Mouse (Mus musculus) heart, embryonic 16.5 days (tissue): ENCODE results near the gene Tomm20. TPM values are rescaled to one million over a fixed set of nuclear protein-coding genes. Genes with fewer than 3 reads are reported as not detected.
"Not testable (repeated sequence)": the region's sequence is repeated elsewhere in the genome, so short reads cannot be mapped to it uniquely, and the experiment has no call there.

Experiments
- ATAC-seq: fragments of 200-750 bp; cut with Nextera tagmentation; replicated peaks from 2 replicates; pipeline ENCODE4 v1.8.0; 2017; ENCODE audit warnings: moderate number of reproducible peaks; ENCODE audit not compliant: insufficient read depth, low FRiP score; ENCODE audit errors: extremely low read depth
- H3K27ac ChIP-seq: fragments of 300-500 bp; sonication (generic); 2 replicates; pipeline ENCODE4 v1.5.1; 2014; ENCODE audit warnings: mild to moderate bottlenecking, low read length, control low read depth, moderate library complexity
- H3K27me3 ChIP-seq: fragments of 300-500 bp; sonication (generic); 2 replicates; pipeline ENCODE4 v1.6.1; 2014; ENCODE audit warnings: low read length, mixed read lengths; ENCODE audit not compliant: control insufficient read depth, insufficient read depth
- H3K36me3 ChIP-seq: fragments of 300-500 bp; sonication (generic); 2 replicates; pipeline ENCODE4 v1.6.1; 2014; ENCODE audit not compliant: control insufficient read depth, insufficient read depth
- H3K4me1 ChIP-seq: fragments of 300-500 bp; sonication (generic); 2 replicates; pipeline ENCODE4 v1.6.1; 2014; ENCODE audit warnings: low read length, mixed read lengths; ENCODE audit not compliant: control insufficient read depth, insufficient read depth
- H3K4me2 ChIP-seq: fragments of 300-500 bp; sonication (generic); 2 replicates; pipeline ENCODE4 v1.6.1; 2014; ENCODE audit warnings: low read depth, mild to moderate bottlenecking, control low read depth, low read length
- H3K4me3 ChIP-seq: fragments of 300-500 bp; sonication (generic); 2 replicates; pipeline ENCODE4 v1.5.1; 2014; ENCODE audit warnings: mild to moderate bottlenecking, control low read depth, low read length
- H3K9ac ChIP-seq: fragments of 300-500 bp; sonication (generic); 2 replicates; pipeline ENCODE4 v1.6.1; 2014; ENCODE audit warnings: low read length, control low read depth
- H3K9me3 ChIP-seq: fragments of 300-500 bp; sonication (generic); replicated peaks from 2 replicates; pipeline ENCODE4 v1.6.1; 2016; ENCODE audit warnings: low read length; ENCODE audit not compliant: control insufficient read depth
- WGBS: fragments of 180-500 bp; shearing (Covaris S2); extraction: QIAGEN DNeasy Blood & Tissue Kit; methylation state at CpG from one replicate; pipeline ENCODE4 v1.1.7; 2014; 5-methylcytosine and 5-hydroxymethylcytosine counted together
- polyA plus RNA-seq: library from polyadenylated mRNA; unstranded; fragments of >200 nt; fragmentation: Nextera tagmentation; extraction: Ambion mirVana; gene quantifications from 2 replicates; pipeline ENCODE4 v1.2.1, GENCODE M21; 2015

The Tomm20 gene
- polyA plus RNA-seq, 1 experiment from 2014 or later, result 196 TPM

GRCm38 (mm10) chr8:126886741-126887638, 58.7 kb downstream of the Tomm20 start:
- Histone ChIP-seq H3K9ac (no peak overlapping the region), H3K4me1 (peaks cover 26% of the 10 kb centered on the region), H3K27me3 (no peaks in the 10 kb centered on the region), H3K4me3 (no peak overlapping the region), H3K9me3 (no peaks in the 10 kb centered on the region), H3K27ac (peak overlapping the region; percentile 86), H3K4me2 (no peak overlapping the region), H3K36me3 (no peaks in the 10 kb centered on the region)
- WGBS, result 40% methylated on average over 8 of the region's 8 CpGs
- peak; percentile 56 for ATAC-seq

- H3K27me3 ChIP-seq, result no peaks in the 10 kb centered on the region
- ATAC-seq, result no peak
- no peak overlapping the region for H3K9ac ChIP-seq
- H3K9me3 ChIP-seq, result no peaks in the 10 kb centered on the region
- peak overlapping the region; percentile 86 for H3K27ac ChIP-seq
- H3K4me2 ChIP-seq, result no peak overlapping the region
- H3K4me3 ChIP-seq, result no peak overlapping the region
- peaks cover 32% of the 10 kb centered on the region for H3K4me1 ChIP-seq
- no peaks in the 10 kb centered on the region for H3K36me3 ChIP-seq
- WGBS, result 69% methylated on average over 13 of the region's 13 CpGs
Observed at GRCm38 (mm10) chr8:126885554-126886485, 59.8 kb downstream of the Tomm20 start.

GRCm38 (mm10) chr8:126884202-126884926, 61.3 kb downstream of the Tomm20 start:
- Histone ChIP-seq H3K36me3 (no peaks in the 10 kb centered on the region), H3K27me3 (no peaks in the 10 kb centered on the region), H3K4me1 (peaks cover 32% of the 10 kb centered on the region), H3K4me3 (no peak overlapping the region), H3K9ac (no peak overlapping the region), H3K4me2 (peak overlapping the region; percentile 3; the same call in 1 of the 2 replicates), H3K9me3 (no peaks in the 10 kb centered on the region), H3K27ac (peak overlapping the region; percentile 54)
- peak; percentile 41 for ATAC-seq
- WGBS, result 29% methylated on average over 6 of the region's 6 CpGs

GRCm38 (mm10) chr8:126883752-126884151, 61.9 kb downstream of the Tomm20 start:
- WGBS, result 51% methylated on average over 5 of the region's 5 CpGs
- peaks cover 32% of the 10 kb centered on the region for H3K4me1 ChIP-seq

GRCm38 (mm10) chr8:126882586-126882985, 63.1 kb downstream of the Tomm20 start:
- H3K9me3 ChIP-seq, H3K27ac ChIP-seq, H3K4me3 ChIP-seq, H3K9ac ChIP-seq, ATAC-seq, H3K4me2 ChIP-seq, H3K27me3 ChIP-seq, H3K36me3 ChIP-seq: not testable (repeated sequence)
- 87% methylated on average over 1 of the region's 1 CpGs for WGBS
- peaks cover 32% of the 10 kb centered on the region for H3K4me1 ChIP-seq

More at GRCm38 (mm10) chr8:126883752-126884151, 61.9 kb downstream of the Tomm20 start:
- H3K4me2 ChIP-seq, result peak overlapping the region; percentile 3; the same call in 1 of the 2 replicates
- peak overlapping the region; percentile 54 for H3K27ac ChIP-seq
- ATAC-seq, result no peak
- no peaks in the 10 kb centered on the region for H3K9me3 ChIP-seq
- no peak overlapping the region for H3K4me3 ChIP-seq
- H3K36me3 ChIP-seq, result no peaks in the 10 kb centered on the region
- H3K27me3 ChIP-seq, result no peaks in the 10 kb centered on the region
- H3K9ac ChIP-seq, result no peak overlapping the region

- ATAC-seq, result 0 out of 2 replicates have a peak, but pooled peaks have one; percentile 56
- WGBS, result 35% methylated on average over 4 of the region's 4 CpGs
Observed at GRCm38 (mm10) chr8:126881641-126882140, 64.0 kb downstream of the Tomm20 start.

More at GRCm38 (mm10) chr8:126881641-126882140, 64.0 kb downstream of the Tomm20 start:
- Histone ChIP-seq H3K4me1 (peaks cover 33% of the 10 kb centered on the region), H3K27me3 (no peaks in the 10 kb centered on the region), H3K4me3 (no peak overlapping the region), H3K27ac (no peak overlapping the region), H3K9ac (no peak overlapping the region), H3K9me3 (no peaks in the 10 kb centered on the region), H3K36me3 (no peaks in the 10 kb centered on the region), H3K4me2 (no peak overlapping the region)

Other genes starting within 250 kb of the Tomm20 start
- 9.4 and 11.5 TPM in 2 replicates for gene Rbm34, start 25.2 kb upstream of the Tomm20 start, polyA plus RNA-seq
- 12.7 and 16.1 TPM in 2 replicates for gene Pard3, start 118.0 kb upstream of the Tomm20 start, polyA plus RNA-seq